Mouse (Mus musculus) ES-E14 (cell line): ENCODE measurements at regions not wholly inside any gene's neighbourhood (a gene's known extent, or its start where the extent isn't known, plus 50 kb on each side); places are given as distances from the start of the nearest gene placed in this dataset.

Experiments
- HCFC1 ChIP-seq: IDR thresholded peaks from 2 replicates; pipeline ENCODE4 v1.6.1; 2012; ENCODE audit warnings: low read length, inconsistent platforms, borderline replicate concordance; ENCODE audit not compliant: insufficient read depth
- MAFK ChIP-seq: IDR thresholded peaks from 2 replicates; pipeline ENCODE4 v1.6.1; 2014; ENCODE audit warnings: mild to moderate bottlenecking, low read depth, low read length, inconsistent platforms; ENCODE audit not compliant: insufficient read depth
- ZNF384 ChIP-seq: IDR thresholded peaks from 2 replicates; pipeline ENCODE4 v1.6.1; 2012; ENCODE audit warnings: low read depth, low read length, inconsistent platforms

DNA sequence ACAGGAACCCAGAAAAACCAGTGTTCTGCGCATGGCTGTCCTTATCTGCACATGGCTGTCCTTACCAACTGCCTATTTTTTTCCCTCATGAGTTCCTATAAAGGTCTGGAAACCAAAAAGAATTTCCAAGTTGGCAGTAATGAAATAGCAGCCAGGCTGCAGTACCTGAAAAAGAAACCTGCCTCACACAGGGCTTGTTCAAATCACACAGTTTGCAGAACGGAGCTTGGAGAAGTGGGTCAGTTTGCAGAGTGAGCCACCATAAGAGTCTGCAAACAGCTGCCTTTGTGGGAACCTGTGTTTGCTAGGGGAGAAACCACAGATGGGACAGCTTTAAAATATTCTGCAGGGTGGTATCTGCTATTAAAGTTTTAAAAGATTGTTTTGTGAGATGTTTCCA, 121.0 kb upstream of the Hs3st4 start:
- TF ChIP-seq HCFC1 = no peak
- no peak for TF ChIP-seq MAFK
- TF ChIP-seq ZNF384 = no peak
